Mouse (Mus musculus) midbrain, embryonic 10.5 days (tissue): ENCODE results near the gene Bckdhb. TPM values are rescaled to one million over a fixed set of nuclear protein-coding genes. Genes with fewer than 3 reads are reported as not detected.
"Not testable (repeated sequence)": the region's sequence is repeated elsewhere in the genome, so short reads cannot be mapped to it uniquely, and the experiment has no call there.

Experiments used
- DNase-seq: peaks from one replicate; pipeline ENCODE4 v3.0.0-alpha.2; 2017; ENCODE audit warnings: low spot score
- H3K27ac ChIP-seq: fragments of 300-500 bp; sonication (generic); replicated peaks from 2 replicates; pipeline ENCODE4 v1.5.1; 2016; ENCODE audit warnings: mild to moderate bottlenecking
- H3K27me3 ChIP-seq: fragments of 300-500 bp; sonication (generic); 2 replicates; pipeline ENCODE4 v1.6.1; 2016; ENCODE audit warnings: low read depth, mild to moderate bottlenecking; ENCODE audit not compliant: poor library complexity, severe bottlenecking
- H3K36me3 ChIP-seq: fragments of 300-500 bp; sonication (generic); 2 replicates; pipeline ENCODE4 v1.6.1; 2016; ENCODE audit warnings: mild to moderate bottlenecking, moderate library complexity
- H3K4me1 ChIP-seq: fragments of 300-500 bp; sonication (generic); 2 replicates; pipeline ENCODE4 v1.6.1; 2016
- H3K4me3 ChIP-seq: fragments of 300-500 bp; sonication (generic); 2 replicates; pipeline ENCODE4 v1.5.1; 2016; ENCODE audit warnings: mild to moderate bottlenecking, moderate library complexity
- H3K9me3 ChIP-seq: fragments of 300-500 bp; sonication (generic); replicated peaks from 2 replicates; pipeline ENCODE4 v1.6.1; 2016; ENCODE audit warnings: mild to moderate bottlenecking
- WGBS: fragments of 180-500 bp; shearing (Covaris S2); methylation state at CpG from one replicate; pipeline ENCODE4 v1.1.7; 2016; 5-methylcytosine and 5-hydroxymethylcytosine counted together
- polyA plus RNA-seq: library from polyadenylated mRNA; unstranded; fragments of >200 nt; fragmentation: Nextera tagmentation; extraction: Ambion mirVana; gene quantifications from 2 replicates; pipeline ENCODE4 v1.2.1, GENCODE M21; 2016

Bckdhb gene
- polyA plus RNA-seq, 1 experiment from 2014 or later: 68.6 TPM

DNA sequence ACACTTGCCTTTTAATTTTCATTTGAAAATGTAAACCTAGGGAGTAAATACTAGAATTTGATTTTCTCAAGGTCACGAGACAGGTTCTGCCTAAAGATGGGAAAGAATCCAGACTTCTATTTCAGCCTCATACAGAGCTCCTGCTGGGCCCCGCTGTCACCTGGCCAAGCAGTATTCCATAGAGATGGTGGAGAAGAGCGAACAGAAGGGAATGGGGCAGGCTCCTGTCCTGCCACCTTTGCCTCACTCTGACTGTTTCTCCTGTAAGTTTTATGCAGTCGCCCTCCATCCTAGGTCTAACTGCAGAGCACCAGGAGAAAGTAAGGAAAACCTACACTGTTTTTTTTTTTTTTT lies 720 bp downstream of the Bckdhb start:
- H3K9me3 ChIP-seq: no peaks in the 10 kb centered on the region; the same call in 1 of the 2 replicates
- H3K27me3 ChIP-seq: no peaks in the 10 kb centered on the region
- H3K36me3 ChIP-seq: 0 out of 2 replicates have a peak, but pooled peaks cover 3% of the 10 kb centered on the region
- 76% methylated on average over 4 of the region's 4 CpGs for WGBS
- peak overlapping the region; percentile 82 for H3K4me3 ChIP-seq
- DNase-seq: no peak
- H3K4me1 ChIP-seq: peaks cover 9% of the 10 kb centered on the region
- no peak overlapping the region; the same call in 1 of the 2 replicates for H3K27ac ChIP-seq

DNA sequence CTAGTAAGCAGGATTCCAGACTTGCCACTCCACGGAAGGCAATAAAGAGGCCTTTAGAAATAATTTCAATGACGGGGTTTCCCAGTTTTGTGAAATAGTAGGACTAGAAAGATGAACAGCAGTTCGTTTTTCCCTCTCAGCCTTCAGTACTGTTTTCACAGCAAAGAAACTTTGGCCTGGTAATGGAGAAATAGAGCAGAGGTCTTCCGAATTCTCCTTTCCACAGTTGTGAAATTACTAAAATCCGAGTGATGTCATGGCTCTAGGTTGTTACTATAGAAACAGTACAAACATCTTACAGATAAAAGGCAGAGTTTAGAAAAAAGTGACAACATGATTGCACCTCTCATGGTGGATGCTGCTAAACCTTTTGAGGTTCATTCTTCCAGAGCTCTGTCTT lies 1.4 kb downstream of the Bckdhb start:
- 0 out of 2 replicates have a peak, but pooled peaks cover 3% of the 10 kb centered on the region for H3K36me3 ChIP-seq
- 85% methylated on average over 5 of the region's 5 CpGs for WGBS
- H3K27me3 ChIP-seq: no peaks in the 10 kb centered on the region
- H3K4me1 ChIP-seq: peaks cover 9% of the 10 kb centered on the region
- no peak overlapping the region for H3K27ac ChIP-seq
- no peak for DNase-seq
- no peak overlapping the region for H3K4me3 ChIP-seq
- no peaks in the 10 kb centered on the region; the same call in 1 of the 2 replicates for H3K9me3 ChIP-seq

DNA sequence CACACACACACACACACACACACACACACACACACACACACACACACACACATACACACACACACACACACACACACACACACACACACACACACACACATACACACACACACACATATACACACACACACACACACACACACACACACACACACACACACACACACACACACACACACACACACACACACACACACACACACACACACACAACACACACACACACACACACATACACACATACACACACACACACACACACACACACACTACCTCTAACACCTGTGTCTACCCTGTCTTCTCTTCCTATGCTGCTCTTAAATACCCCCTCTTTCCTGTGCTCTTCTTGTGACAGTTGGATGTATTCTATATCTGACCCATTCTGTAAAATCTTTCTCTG lies 14.6 kb downstream of the Bckdhb start:
- not testable (repeated sequence) for H3K27ac ChIP-seq, H3K4me3 ChIP-seq, H3K4me1 ChIP-seq, H3K27me3 ChIP-seq, DNase-seq
- peaks cover 11% of the 10 kb centered on the region; the same call in 1 of the 2 replicates for H3K9me3 ChIP-seq
- H3K36me3 ChIP-seq: peaks cover 12% of the 10 kb centered on the region

DNA sequence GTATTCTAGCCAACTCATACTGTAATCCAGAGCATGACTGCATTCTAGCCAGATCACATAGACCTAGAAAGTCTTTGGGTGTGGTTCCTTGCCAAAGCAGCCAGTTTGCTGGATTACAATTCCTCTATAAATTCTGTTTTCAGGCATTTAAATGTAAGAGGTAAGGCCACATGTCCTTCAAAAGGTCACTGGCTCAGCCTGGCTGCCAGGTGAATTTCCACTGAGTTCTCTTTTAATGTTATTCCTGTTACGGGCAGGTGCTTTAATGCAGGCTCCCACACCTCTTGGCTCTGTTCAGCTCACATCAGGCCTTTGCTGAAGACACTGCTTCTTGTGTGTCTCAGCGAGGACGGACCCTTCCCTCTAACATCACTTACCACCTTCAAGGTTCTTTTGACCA lies 15.1 kb downstream of the Bckdhb start:
- Histone ChIP-seq H3K4me3 (no peak overlapping the region), H3K27me3 (no peaks in the 10 kb centered on the region), H3K4me1 (no peaks in the 10 kb centered on the region), H3K9me3 (peaks cover 11% of the 10 kb centered on the region; the same call in 1 of the 2 replicates), H3K27ac (no peak overlapping the region), H3K36me3 (peaks cover 12% of the 10 kb centered on the region)
- 100% methylated on average over 3 of the region's 3 CpGs for WGBS
- no peak for DNase-seq

DNA sequence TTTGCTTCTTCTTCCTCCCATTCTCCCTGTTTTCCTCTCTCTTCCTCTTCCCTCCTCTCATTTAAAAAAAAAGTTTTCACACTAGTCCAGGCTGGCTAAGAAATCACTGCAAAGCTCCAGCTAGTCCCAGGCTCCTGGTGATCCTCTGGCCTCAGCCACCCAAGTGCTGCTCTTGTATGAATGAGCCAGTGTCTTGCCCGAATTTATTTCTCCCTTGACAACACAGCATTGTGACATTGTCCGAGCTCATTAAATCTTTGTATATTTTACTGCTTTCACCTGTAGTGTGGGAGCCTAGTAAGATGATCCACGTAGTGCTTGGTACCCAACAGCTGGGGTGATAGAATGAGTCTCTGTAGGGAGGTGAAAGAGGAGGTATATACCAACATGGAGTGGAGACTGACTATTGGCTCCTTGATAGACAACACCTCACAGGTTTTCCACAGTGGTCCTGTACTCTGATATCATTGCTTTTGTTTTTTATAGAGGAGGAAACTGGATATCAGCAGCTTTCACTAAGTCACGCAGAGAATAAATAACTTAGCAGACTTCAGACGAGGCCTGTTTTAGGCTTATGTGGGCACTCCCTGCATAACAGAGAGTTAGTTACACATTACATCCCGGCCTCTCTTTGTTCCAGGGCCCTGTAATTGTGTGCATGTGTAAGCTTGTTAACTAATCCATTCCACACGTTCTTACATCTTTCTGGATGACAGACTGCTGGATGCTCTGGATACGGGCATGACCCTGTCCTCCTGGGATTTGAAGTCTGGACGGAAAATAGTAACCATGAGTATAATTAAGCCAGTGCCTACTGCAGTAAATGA lies 15.8 kb downstream of the Bckdhb start:
- Histone ChIP-seq H3K27me3 (no peaks in the 10 kb centered on the region), H3K27ac (no peak overlapping the region), H3K9me3 (peaks cover 11% of the 10 kb centered on the region; the same call in 1 of the 2 replicates), H3K4me1 (no peaks in the 10 kb centered on the region), H3K4me3 (no peak overlapping the region), H3K36me3 (peaks cover 12% of the 10 kb centered on the region)
- no peak for DNase-seq
- WGBS: 86% methylated on average over 9 of the region's 9 CpGs

DNA sequence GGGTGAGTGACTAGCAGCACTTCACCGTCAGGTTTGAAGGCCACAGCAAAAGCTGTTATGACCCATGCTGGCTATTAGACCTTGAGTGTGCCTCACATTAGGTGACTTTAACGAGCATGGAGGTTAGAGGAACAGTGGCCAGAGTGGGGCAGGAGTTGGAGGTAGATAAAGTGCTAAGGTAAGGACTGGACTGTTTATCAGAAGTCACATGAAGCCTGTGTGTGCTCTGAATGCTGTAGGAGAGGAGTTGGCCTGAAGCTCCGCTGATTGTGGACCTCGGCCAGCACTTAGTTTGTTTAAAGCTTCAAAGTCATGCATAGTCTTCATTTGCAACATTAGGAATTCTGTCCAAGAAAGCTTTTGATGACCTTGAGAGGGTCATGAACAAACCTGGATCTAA lies 26.4 kb downstream of the Bckdhb start:
- H3K27me3 ChIP-seq: no peaks in the 10 kb centered on the region
- WGBS: 92% methylated on average over 4 of the region's 4 CpGs
- no peaks in the 10 kb centered on the region for H3K9me3 ChIP-seq
- H3K4me3 ChIP-seq: no peak overlapping the region
- no peaks in the 10 kb centered on the region for H3K4me1 ChIP-seq
- DNase-seq: no peak
- H3K27ac ChIP-seq: no peak overlapping the region
- peaks cover 4% of the 10 kb centered on the region; the same call in 1 of the 2 replicates for H3K36me3 ChIP-seq

DNA sequence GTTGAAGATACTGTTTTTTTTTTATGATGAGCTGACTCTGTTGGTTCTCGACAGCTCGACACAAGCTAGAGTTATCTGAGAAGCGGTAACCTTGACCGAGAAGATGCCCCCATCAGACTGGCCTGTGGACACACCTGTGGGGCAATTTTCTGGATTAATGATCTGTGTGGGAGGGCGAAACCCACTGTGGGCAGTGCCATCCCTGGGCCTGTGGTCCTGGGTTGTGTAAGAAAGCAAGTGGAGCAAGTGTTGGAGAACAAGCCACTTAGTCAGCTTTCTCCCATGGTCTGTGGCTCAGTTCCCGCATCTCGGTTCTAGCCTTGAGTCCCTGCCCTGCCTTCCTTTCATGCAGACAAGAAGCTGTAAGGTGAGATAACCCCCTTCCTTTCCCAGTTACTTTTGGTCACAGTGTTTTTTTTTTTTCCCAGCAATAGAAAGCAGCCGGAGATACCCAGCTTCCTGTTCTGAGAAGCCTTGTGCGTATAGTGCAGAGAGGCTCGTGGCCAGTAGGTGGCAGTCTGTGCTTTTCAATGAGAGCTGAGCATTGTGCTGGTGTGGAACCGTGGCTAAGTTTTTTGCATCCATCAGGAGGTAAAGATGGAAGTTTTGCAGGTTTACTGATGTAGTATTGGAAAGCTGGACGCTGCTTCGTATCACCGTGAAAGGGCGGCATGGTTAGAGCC lies 31.8 kb downstream of the Bckdhb start:
- Histone ChIP-seq H3K4me3 (no peak overlapping the region), H3K4me1 (no peaks in the 10 kb centered on the region), H3K27ac (no peak overlapping the region), H3K27me3 (no peaks in the 10 kb centered on the region), H3K9me3 (no peaks in the 10 kb centered on the region), H3K36me3 (peaks cover 4% of the 10 kb centered on the region; the same call in 1 of the 2 replicates)
- 62% methylated on average over 15 of the region's 15 CpGs for WGBS
- DNase-seq: peak; percentile 66

DNA sequence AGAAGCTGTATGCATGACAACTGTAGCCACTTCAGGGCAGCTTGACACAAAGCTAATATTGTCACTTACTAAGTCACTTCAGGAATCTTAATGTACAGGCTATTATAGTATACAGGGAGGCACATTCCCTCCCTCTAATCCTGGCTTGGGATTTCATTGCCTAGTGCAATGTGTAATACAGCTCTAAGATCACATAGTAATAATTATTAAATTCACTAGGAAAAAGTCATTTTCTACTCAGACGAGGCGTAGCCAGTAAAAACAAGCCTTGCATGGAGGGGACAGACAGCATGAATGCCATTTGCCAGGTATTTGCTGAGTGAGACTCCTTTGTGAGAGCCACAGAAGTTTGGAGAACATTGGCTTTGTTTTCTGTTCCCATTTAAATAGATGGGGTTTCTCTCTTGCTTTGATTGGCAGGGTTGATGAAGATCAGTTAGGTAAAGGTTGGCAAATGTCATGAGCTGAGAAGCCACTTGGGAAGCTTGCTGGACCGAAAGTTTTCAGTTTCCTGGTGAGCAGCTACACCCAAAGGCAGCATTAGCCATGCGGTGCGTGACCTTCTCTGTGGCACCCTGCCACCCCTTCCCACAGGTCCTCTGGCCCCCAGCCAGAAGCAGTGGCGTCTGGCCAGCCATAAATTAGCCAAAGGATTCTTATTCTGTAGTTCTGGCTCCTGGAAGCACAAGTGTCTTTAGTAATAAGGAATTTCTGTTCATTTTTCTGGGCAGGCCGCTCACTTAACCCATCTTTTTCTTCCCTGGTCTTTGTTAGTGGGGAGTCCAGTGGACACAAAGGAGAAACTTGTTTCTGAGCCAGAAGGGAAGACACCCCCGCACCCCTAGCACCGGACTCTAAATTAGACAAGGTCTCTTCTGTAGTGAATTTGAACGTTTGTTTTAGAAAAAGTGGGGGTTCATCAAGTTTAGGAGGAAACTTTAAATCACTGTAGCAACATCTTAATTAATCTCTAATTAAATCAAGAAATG lies 37.4 kb downstream of the Bckdhb start:
- Histone ChIP-seq H3K9me3 (no peaks in the 10 kb centered on the region), H3K36me3 (no peaks in the 10 kb centered on the region), H3K4me3 (no peak overlapping the region), H3K4me1 (no peaks in the 10 kb centered on the region), H3K27me3 (no peaks in the 10 kb centered on the region), H3K27ac (no peak overlapping the region)
- DNase-seq: no peak
- WGBS: 86% methylated on average over 10 of the region's 10 CpGs

DNA sequence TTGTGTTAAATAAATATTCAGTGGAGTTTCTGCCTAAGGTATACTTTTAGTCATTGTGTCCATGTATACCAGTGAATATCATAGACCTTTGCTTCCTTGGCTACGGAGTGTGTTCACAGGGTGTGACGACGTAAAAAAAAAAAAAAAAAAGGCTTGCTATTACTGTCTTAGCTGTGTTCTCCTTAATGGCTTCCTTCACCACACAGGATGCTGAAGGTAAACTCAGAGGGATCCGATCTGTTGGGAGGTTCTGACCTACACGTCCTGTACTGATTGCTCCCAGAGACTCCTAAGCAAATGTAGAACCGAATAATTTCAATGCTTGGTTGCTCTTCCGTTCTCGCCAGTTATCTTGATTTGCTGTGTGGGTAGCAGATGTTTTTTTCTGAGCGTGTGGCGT lies 38.4 kb downstream of the Bckdhb start:
- H3K27ac ChIP-seq: no peak overlapping the region
- no peaks in the 10 kb centered on the region for H3K27me3 ChIP-seq
- H3K9me3 ChIP-seq: no peaks in the 10 kb centered on the region
- WGBS: 92% methylated on average over 10 of the region's 10 CpGs
- H3K4me3 ChIP-seq: no peak overlapping the region
- H3K36me3 ChIP-seq: no peaks in the 10 kb centered on the region
- H3K4me1 ChIP-seq: no peaks in the 10 kb centered on the region
- no peak for DNase-seq

DNA sequence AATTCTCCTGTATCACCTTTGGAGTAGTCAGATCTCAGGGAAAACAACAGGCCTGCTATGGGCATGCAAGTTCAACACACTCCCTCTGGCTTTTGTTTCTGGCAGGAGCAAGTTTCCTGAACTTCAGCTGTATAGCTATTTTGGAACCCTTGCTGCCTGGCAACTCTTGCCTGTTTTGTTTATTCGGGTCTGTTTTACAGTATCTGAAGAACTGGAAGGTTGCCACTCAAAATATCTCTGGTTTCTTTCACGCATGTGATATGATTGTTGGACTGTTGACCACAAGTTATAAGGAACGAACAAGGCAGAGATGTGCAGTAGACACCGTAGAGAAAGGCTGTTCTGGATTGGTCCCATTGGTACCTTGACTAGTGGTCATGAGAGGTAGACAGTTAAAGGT lies 39.4 kb downstream of the Bckdhb start:
- no peak overlapping the region for H3K4me3 ChIP-seq
- WGBS: 98% methylated on average over 4 of the region's 4 CpGs
- no peaks in the 10 kb centered on the region for H3K36me3 ChIP-seq

DNA sequence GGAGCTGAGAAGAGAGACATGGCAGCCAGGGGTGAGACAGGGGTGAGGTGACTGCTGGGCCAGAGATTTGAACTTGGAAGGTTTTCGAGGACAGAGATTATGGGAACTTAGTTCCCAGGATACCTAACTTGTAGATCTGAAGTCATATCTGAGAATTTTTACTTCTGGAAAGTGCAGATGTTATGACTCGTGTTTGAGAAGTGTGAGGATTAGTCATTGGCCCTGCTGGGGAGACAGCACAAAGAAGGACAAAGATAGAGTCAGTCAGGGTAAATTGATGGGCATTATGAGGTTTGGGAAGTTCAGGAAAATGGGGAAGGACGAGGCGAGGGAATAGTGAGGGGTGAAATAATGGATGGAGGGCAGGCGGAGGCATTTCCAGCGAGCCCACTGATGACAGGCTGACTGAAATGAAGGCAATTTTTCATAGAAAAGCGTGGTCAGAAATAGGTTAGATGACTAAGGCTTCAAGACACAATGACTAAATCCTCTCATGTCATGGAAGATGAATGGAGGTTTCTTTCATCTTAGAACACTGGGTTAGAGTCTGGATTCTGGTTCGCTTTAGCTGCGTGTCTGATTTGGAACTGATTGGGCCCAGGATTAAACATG lies 42.6 kb downstream of the Bckdhb start:
- H3K27me3 ChIP-seq: no peaks in the 10 kb centered on the region
- H3K36me3 ChIP-seq: no peaks in the 10 kb centered on the region
- no peaks in the 10 kb centered on the region for H3K4me1 ChIP-seq
- WGBS: 93% methylated on average over 9 of the region's 9 CpGs
- H3K9me3 ChIP-seq: no peaks in the 10 kb centered on the region
- no peak overlapping the region for H3K4me3 ChIP-seq
- no peak overlapping the region for H3K27ac ChIP-seq
- no peak for DNase-seq

More for the DNA sequence above, 39.4 kb downstream of the Bckdhb start:
- Histone ChIP-seq H3K9me3 (no peaks in the 10 kb centered on the region), H3K27ac (no peak overlapping the region), H3K4me1 (no peaks in the 10 kb centered on the region), H3K27me3 (no peaks in the 10 kb centered on the region)
- DNase-seq: no peak

DNA sequence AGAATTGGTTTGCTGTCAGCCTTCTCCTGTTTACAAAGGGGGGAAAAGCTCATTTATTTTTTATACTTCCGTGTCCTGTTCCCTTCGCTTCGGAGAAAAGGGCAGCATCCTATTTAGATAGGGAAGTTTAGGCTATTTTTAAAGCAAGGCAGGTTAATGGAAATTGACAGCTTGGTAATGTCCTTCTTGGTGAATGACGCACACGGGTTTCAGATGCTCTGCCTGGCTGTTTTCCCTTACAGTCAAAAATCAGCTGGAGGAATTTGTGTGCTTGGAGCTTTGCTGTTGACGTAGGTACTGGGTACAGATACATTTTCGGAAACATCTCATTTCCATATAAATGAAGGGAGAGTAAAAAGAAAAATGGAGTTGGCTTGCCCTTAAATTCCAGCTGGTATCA lies 44.4 kb downstream of the Bckdhb start:
- H3K9me3 ChIP-seq: no peaks in the 10 kb centered on the region
- no peak for DNase-seq
- no peak overlapping the region for H3K27ac ChIP-seq
- H3K36me3 ChIP-seq: no peaks in the 10 kb centered on the region
- H3K27me3 ChIP-seq: no peaks in the 10 kb centered on the region
- WGBS: 89% methylated on average over 7 of the region's 7 CpGs
- no peak overlapping the region for H3K4me3 ChIP-seq
- H3K4me1 ChIP-seq: no peaks in the 10 kb centered on the region
